Mouse (Mus musculus) cerebellum, postnatal 36 days (tissue): ENCODE measurements around the gene Os9.
"Not testable (repeated sequence)": the region's sequence is repeated elsewhere in the genome, so short reads cannot be mapped to it uniquely, and the experiment has no call there.

Experiments
- DNase-seq, 2 experiments: peaks; one replicate each; pipeline ENCODE4 v3.0.0; 2021 to 2022; ENCODE audit warnings: mixed read lengths in 2 of 2

Os9 gene

DNA sequence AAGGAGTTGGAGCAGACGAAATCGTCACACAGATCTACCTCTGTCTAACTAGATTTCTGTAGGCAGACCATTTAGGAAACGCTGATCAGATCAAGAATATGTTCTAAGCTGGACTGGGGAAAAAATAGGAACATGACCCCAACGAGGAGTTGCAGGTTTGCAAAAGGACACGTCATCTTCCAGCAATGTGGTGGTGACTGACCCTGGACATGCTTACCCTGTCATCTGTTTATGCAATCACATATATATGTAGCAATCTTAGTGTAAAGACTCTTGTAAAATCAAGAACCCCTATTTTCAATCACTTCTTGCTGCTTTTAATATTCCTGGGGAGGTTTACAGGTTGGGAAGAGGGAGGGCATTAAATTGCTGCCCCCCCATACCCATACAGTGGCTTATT, 58.4 kb downstream of the Os9 start:
- no peak for DNase-seq

GRCm38 (mm10) chr10:127062101-127062500, 58.8 kb downstream of the Os9 start:
- not testable (repeated sequence) for DNase-seq

- DNase-seq, result no peak
These were observed 59.4 kb downstream of the Os9 start for GRCm38 (mm10) chr10:127061513-127061912.

DNA sequence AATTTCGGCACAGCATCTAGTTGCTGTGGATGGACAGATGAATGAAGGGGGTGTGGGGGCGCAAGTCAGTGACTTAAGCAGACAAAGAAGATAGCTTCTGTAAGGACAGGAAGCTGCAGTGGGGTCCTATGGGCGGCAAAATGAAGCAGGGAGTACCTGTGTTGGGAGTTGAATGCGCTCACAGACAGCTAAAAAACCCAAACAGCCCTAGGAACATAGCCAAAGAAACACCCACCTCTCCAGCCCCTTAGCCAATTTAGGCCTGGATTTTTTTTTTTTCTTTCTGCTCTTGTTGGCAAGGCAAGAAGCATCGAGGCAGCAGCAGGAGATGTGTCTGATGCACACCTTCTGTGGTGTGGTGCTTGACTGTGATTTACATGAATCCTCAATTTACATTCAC, 59.8 kb downstream of the Os9 start:
- DNase-seq, result no peak

DNA sequence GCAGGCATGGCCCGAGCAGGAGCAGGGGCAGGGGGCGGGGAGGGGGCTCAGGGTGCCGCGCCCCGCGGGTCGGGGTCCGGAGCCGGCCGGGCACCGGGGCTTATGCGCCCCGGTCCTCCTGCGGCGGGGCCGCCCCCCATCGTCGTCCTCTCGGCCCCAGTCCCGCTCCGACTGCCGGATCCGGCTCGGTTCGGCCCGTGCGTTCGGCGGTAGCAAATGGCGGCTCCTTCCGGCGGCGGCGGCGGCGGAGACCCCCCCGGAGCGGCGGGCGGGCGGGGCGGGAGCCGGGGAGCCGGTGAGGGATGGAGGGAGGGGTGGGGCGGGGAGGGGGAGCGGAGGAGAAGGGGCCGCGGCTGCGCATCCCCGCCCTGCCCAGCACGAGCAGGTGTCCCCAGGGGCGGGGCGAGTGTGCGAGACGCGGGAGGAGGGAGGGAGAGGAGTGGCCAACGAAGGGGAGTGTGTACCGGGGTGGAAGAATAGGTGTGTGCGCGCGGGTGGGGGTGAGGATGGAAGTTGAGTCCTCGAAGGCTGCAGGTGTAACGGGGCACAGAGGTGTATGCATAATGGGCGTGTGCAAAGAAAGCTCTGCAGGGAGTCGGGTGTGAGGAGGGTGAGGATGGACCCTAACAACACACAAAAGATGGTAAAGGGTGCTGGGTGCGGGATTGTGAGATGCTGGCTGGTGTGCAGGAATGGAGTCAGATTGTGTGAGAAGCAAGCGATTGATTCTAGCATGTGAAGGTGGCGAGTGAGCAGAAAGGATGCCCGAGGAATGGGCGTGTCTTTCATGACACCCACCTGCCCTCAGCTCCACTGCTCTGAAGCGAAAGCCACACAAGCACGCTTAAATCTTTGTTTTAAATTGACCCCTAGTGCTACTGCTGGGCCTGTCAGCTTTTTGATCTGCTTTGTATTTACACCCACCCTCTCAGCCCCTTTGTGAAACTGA, 60.7 kb downstream of the Os9 start, which contains the start of gene March9:
TSS of gene March9 (minus strand) at position 217 of the 949 bp plus-strand sequence.
- peak; percentile 75 to 90 for DNase-seq

DNA sequence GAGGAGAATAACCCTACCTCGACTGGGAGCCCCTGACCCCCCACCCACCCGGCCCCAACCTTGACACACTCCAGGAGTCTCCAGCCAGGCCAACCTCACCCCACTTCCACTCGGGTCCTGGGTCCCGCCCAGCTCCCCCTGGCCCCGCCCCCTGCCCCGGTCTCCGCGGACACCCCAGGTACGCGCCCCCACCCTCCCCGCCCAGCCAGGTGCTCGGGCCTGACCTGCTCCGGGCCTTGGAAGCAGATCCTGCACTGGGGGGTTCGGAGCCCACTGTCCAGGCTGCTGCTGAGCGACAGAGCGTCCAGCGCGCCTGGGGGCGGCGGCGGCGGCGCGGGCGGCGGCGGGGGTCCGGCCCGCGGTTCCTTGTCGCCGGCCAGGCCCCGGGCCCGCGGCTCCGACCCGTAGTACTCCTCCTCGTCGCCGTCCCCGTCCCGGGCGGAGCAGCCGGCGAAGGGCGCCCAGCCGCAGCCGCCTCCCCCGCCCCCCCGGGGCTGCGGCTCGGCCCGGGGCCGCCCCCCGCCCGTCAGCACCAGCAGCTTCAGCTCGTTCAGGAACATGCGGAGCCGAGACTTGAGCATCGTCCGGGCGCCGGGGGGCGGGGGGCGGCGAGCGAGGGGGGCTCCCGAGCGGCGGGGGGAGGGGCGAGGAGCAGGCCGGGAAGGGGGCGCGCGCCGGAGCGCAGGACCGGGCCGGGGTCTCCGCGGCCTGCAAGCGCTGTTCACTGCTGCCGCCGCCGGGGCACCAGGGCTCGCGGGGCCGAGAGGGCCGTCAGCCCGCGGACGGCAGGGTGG, 61.6 kb downstream of the Os9 start:
- DNase-seq, result peak; percentile 16 to 40

- DNase-seq, result peak in 1 of 2 experiments; percentile 16
These were observed 62.2 kb downstream of the Os9 start for GRCm38 (mm10) chr10:127058708-127059107.

- peak; percentile 76 to 81 for DNase-seq
These were observed 62.8 kb downstream of the Os9 start for GRCm38 (mm10) chr10:127058161-127058560.

DNA sequence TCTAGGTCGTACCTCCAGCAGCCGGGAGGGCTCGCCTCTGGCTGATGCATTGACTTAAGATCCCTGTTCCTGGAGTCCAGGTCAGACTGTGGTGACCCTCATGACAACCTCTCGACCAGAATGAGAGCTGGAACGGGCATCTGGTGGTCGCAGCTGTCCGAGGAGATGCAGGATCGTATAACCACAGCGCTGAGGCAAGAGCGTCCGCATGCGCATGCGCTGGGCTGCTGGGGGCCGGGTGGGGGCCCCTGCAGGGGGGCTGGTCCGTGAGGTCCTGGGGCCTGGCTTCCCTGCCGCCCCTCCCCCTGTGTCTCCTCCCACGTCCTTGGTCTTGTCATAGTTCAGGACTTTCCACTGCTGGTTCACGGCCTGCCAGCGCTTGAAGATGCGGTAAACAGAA, 64.4 kb downstream of the Os9 start:
- no peak for DNase-seq

DNA sequence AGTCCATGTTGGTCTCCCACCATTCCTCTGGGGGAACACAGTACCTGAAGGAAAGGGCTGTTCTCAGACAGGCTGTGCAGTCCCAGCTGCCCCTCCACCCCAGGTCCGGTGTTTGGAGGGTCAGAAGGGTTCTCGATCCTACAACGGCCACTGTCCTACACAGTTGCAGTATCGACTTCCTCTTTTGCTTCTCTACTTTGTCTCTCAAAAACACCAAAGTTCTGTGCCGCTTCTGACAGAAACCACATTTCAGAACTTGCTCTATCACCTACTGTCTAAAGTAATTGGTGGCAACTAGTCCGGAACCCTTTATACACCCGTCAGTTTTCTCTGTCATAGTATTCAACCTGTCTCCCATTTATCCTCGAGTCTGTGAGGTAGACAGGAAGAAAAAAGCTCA, 65.5 kb downstream of the Os9 start:
- DNase-seq, result no peak

GRCm38 (mm10) chr10:127054646-127055045, 66.3 kb downstream of the Os9 start:
- no peak for DNase-seq

GRCm38 (mm10) chr10:127050119-127050474, 70.8 kb downstream of the Os9 start:
- DNase-seq, result no peak

GRCm38 (mm10) chr10:127049395-127050118, 71.4 kb downstream of the Os9 start:
- DNase-seq, result no peak

GRCm38 (mm10) chr10:127048608-127049394, 72.1 kb downstream of the Os9 start:
- no peak for DNase-seq

DNA sequence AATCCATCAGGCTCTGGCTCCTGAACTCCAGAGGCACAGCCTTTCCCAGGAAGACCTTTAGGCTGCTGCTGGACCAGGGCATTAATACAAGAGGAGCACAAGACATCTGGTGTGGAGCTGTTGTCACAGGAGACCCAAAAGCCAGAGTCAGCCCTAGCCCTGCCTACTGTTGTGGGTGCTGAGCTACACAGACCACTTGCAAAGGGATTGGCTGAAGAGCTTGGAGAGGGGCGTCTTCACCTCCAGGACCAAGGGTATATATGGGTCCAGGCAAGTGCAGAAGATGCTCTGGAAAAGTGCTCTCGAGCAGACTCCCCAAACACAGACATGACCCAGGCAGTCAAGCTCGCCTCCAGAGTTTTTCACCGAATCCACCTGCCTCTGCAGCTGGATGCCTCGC, 73.0 kb downstream of the Os9 start, which contains the start of gene Cyp27b1:
TSS of gene Cyp27b1 (plus strand) at position 297 of the 400 bp plus-strand sequence.
- no peak for DNase-seq
